Mouse (Mus musculus) left cerebral cortex, postnatal 25 days (tissue): ENCODE data around the gene Fermt2. TPM values are rescaled to one million over a fixed set of nuclear protein-coding genes. Genes with fewer than 3 reads are reported as not detected.
"Not testable (repeated sequence)": the region's sequence is repeated elsewhere in the genome, so short reads cannot be mapped to it uniquely, and the experiment has no call there.

Experiments used
- DNase-seq, 2 experiments: peaks; one replicate each; pipeline ENCODE4 v3.0.0; 2022; ENCODE audit warnings: low spot score in 2 of 2, mixed read lengths in 1 of 2
- intact Hi-C: fragments of 180-260 bp; cut with DNase I; formaldehyde crosslinking; loops from one replicate; pipeline ENCODE4 v1.15.1; 2025
- total RNA-seq, 2 experiments: library from RNA; stranded (reverse); gene quantifications; 2 replicates each; pipeline ENCODE4 v1.2.3; 2021

The Fermt2 gene
- total RNA-seq, 2 experiments from 2014 or later = 92.3 to 105 TPM

- intact Hi-C loops = loop anchor here (2.0 kb wide), 1 partner anchor 34 kb away; no protein-coding TSS in a partner anchor
- no peak for DNase-seq
These were observed 737 bp upstream of the Fermt2 start for GRCm38 (mm10) chr14:45530364-45531345.

GRCm38 (mm10) chr14:45528861-45529260 is 1.1 kb downstream of the Fermt2 start:
- intact Hi-C loops = loop anchor here (5.0 kb wide), 2 partner anchors 67 to 128 kb away; partner anchors contain the start of gene Ddhd1

GRCm38 (mm10) chr14:45515771-45516170 is 14.1 kb downstream of the Fermt2 start:
- DNase-seq = peak in 1 of 2 experiments; percentile 52
- intact Hi-C loops = no loop called here

More at GRCm38 (mm10) chr14:45528861-45529260, 1.1 kb downstream of the Fermt2 start:
- no peak for DNase-seq

- intact Hi-C loops = no loop called here
These were observed 19.1 kb downstream of the Fermt2 start for GRCm38 (mm10) chr14:45510787-45511186.

GRCm38 (mm10) chr14:45507923-45508322 is 22.0 kb downstream of the Fermt2 start:
- DNase-seq = no peak
- intact Hi-C loops = no loop called here

More at GRCm38 (mm10) chr14:45510787-45511186, 19.1 kb downstream of the Fermt2 start:
- DNase-seq = no peak

- no peak for DNase-seq
- intact Hi-C loops = no loop called here
These were observed 22.5 kb downstream of the Fermt2 start for GRCm38 (mm10) chr14:45507447-45507846.

GRCm38 (mm10) chr14:45507032-45507431 is 22.9 kb downstream of the Fermt2 start:
- DNase-seq = peak; percentile 32 to 55
- intact Hi-C loops = no loop called here

GRCm38 (mm10) chr14:45506165-45506564 is 23.8 kb downstream of the Fermt2 start:
- intact Hi-C loops = no loop called here
- no peak for DNase-seq

GRCm38 (mm10) chr14:45504422-45505113 is 25.4 kb downstream of the Fermt2 start:
- no peak for DNase-seq
- intact Hi-C loops = no loop called here

GRCm38 (mm10) chr14:45503934-45504333 is 26.0 kb downstream of the Fermt2 start:
- intact Hi-C loops = no loop called here
- DNase-seq = no peak

GRCm38 (mm10) chr14:45500052-45500451 is 29.9 kb downstream of the Fermt2 start:
- DNase-seq = no peak
- intact Hi-C loops = no loop called here

- intact Hi-C loops = no loop called here
- no peak for DNase-seq
These were observed 32.8 kb downstream of the Fermt2 start for GRCm38 (mm10) chr14:45497116-45497515.

- intact Hi-C loops, DNase-seq: not testable (repeated sequence)
These were observed 34.1 kb downstream of the Fermt2 start for GRCm38 (mm10) chr14:45495810-45496209.

GRCm38 (mm10) chr14:45493891-45494290 is 36.0 kb downstream of the Fermt2 start:
- no peak for DNase-seq
- intact Hi-C loops = no loop called here

- no peak for DNase-seq
- intact Hi-C loops = no loop called here
These were observed 37.2 kb downstream of the Fermt2 start for GRCm38 (mm10) chr14:45492668-45493067.

- DNase-seq = peak in 1 of 2 experiments; percentile 65
- intact Hi-C loops = no loop called here
These were observed 37.9 kb downstream of the Fermt2 start for GRCm38 (mm10) chr14:45492038-45492437.

- DNase-seq, intact Hi-C loops: not testable (repeated sequence)
These were observed 42.7 kb downstream of the Fermt2 start for GRCm38 (mm10) chr14:45487201-45487600.

- intact Hi-C loops, DNase-seq: not testable (repeated sequence)
These were observed 46.6 kb downstream of the Fermt2 start for GRCm38 (mm10) chr14:45483361-45483760.

- DNase-seq = no peak
- intact Hi-C loops = no loop called here
These were observed 50.7 kb downstream of the Fermt2 start for GRCm38 (mm10) chr14:45478977-45479806.
